Mouse (Mus musculus) neural tube, embryonic 11.5 days (tissue): ENCODE measurements around the gene Tollip. TPM values are rescaled to one million over a fixed set of nuclear protein-coding genes. Genes with fewer than 3 reads are reported as not detected.
"Not testable (repeated sequence)": the region's sequence is repeated elsewhere in the genome, so short reads cannot be mapped to it uniquely, and the experiment has no call there.

Source experiments
- ATAC-seq: fragments of 200-750 bp; cut with Nextera tagmentation; 2 replicates; pipeline ENCODE4 v1.8.0; 2017; ENCODE audit warnings: moderate number of reproducible peaks, mild to moderate bottlenecking, moderate TSS enrichment, moderate library complexity; ENCODE audit not compliant: insufficient read depth, low FRiP score, low TSS enrichment
- DNase-seq: peaks from one replicate; pipeline ENCODE4 v3.0.0-alpha.2; 2015; ENCODE audit warnings: low spot score
- H3K27ac ChIP-seq: fragments of 300-500 bp; sonication (generic); 2 replicates; pipeline ENCODE4 v1.5.1; 2014; ENCODE audit warnings: low read depth, mild to moderate bottlenecking, low read length
- H3K27me3 ChIP-seq: fragments of 300-500 bp; sonication (generic); 2 replicates; pipeline ENCODE4 v1.6.1; 2014; ENCODE audit warnings: mild to moderate bottlenecking, low read length, mixed read lengths; ENCODE audit not compliant: control insufficient read depth, insufficient read depth
- H3K36me3 ChIP-seq: fragments of 300-500 bp; sonication (generic); 2 replicates; pipeline ENCODE4 v1.6.1; 2014; ENCODE audit warnings: mild to moderate bottlenecking, low read length, moderate library complexity, mixed read lengths; ENCODE audit not compliant: control insufficient read depth, insufficient read depth
- H3K4me1 ChIP-seq: fragments of 300-500 bp; sonication (generic); 2 replicates; pipeline ENCODE4 v1.6.1; 2014; ENCODE audit warnings: low read length, mixed read lengths; ENCODE audit not compliant: control insufficient read depth, insufficient read depth
- H3K4me2 ChIP-seq: fragments of 300-500 bp; sonication (generic); 2 replicates; pipeline ENCODE4 v1.6.1; 2014; ENCODE audit warnings: low read depth, mild to moderate bottlenecking, moderate library complexity
- H3K4me3 ChIP-seq: fragments of 300-500 bp; sonication (generic); 2 replicates; pipeline ENCODE4 v1.5.1; 2014; ENCODE audit warnings: low read depth, low read length
- H3K9ac ChIP-seq: fragments of 300-500 bp; sonication (generic); 2 replicates; pipeline ENCODE4 v1.6.1; 2014; ENCODE audit warnings: mild to moderate bottlenecking, low read length
- H3K9me3 ChIP-seq: fragments of 300-500 bp; sonication (generic); 2 replicates; pipeline ENCODE4 v1.6.1; 2016; ENCODE audit warnings: low read length; ENCODE audit not compliant: control insufficient read depth
- WGBS: fragments of 180-500 bp; shearing (Covaris S2); extraction: QIAGEN DNeasy Blood & Tissue Kit; methylation state at CpG from one replicate; pipeline ENCODE4 v1.1.7; 2014; 5-methylcytosine and 5-hydroxymethylcytosine counted together
- polyA plus RNA-seq: library from polyadenylated mRNA; unstranded; fragments of >200 nt; fragmentation: Nextera tagmentation; extraction: Ambion mirVana; gene quantifications from 2 replicates; pipeline ENCODE4 v1.2.1, GENCODE M21; 2014

Gene Tollip
- polyA plus RNA-seq, 1 experiment from 2014 or later, result 74.9 TPM

DNA sequence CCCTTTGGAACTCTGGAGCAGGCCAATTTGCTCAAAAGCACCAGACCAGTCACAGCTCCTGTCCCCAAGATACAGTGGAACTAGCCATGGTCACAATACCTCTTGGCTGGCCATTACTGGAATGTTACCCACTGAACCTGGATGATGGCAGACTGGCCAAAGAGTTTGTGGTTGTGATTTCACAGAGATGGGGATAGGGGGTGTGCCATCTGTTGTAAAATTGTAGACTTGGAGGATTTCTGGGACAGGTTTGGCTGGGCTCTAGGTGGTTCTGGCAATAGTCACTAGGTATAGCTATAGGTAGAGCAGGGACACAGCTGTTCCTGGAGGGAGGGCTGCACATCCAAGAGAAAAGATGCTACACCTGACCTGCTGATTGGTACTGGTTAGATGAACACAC lies 29.2 kb upstream of the Tollip start:
- ATAC-seq (no peak), DNase-seq (no peak)
- Histone ChIP-seq H3K9me3 (no peaks in the 10 kb centered on the region), H3K4me3 (no peak overlapping the region), H3K4me2 (no peak overlapping the region), H3K9ac (no peak overlapping the region), H3K36me3 (peaks cover 2% of the 10 kb centered on the region; the same call in 1 of the 2 replicates), H3K4me1 (peaks cover 8% of the 10 kb centered on the region; the same call in 1 of the 2 replicates), H3K27me3 (peaks cover 7% of the 10 kb centered on the region; the same call in 1 of the 2 replicates), H3K27ac (no peak overlapping the region)

DNA sequence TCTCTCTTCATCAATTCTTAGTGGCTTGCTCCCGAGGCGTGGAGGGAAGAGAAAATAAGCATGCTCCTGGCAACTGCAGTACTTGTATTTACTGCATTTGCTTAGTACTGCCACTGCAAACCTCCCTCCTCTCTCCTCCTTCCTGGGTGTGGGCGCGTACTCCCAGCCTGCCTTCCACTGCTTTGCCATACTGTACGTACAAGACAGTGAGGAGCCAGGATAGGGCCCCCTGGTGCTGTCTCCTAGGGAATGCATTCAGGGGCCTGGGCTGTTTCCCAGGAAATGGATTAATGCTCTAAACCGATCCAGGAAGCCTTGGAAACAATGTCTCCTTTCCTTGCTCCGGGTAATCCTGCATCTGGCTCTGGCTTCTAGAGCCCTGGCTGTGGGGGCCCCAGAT lies 27.6 kb upstream of the Tollip start:
- peak; percentile 48 for DNase-seq
- Histone ChIP-seq H3K27ac (no peak overlapping the region), H3K9me3 (no peaks in the 10 kb centered on the region), H3K4me2 (no peak overlapping the region), H3K9ac (no peak overlapping the region), H3K4me3 (no peak overlapping the region), H3K27me3 (peaks cover 7% of the 10 kb centered on the region; the same call in 1 of the 2 replicates), H3K4me1 (peaks cover 7% of the 10 kb centered on the region; the same call in 1 of the 2 replicates), H3K36me3 (no peaks in the 10 kb centered on the region)
- 38% methylated on average over 7 of the region's 7 CpGs for WGBS
- ATAC-seq, result no peak

DNA sequence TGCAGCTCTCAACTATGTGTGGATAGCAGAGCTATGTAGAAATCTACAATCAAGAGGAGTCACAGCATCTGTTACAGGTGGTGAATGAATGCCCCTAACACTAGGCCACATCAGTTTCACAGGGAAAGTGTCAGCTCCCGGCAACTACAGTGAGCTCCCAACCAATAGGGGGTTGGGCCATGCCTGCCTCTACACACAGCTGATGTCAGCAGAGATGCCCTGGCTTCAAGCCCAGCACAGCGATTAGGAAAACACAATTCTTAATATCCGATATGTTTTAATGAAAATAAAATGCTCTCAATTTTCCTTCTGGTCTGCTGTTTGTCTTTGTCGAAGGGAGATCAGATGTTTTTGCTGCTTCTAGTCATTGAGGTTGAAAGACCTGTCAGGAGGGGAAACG lies 25.1 kb upstream of the Tollip start:
- DNase-seq (no peak), ATAC-seq (no peak)
- WGBS, result 79% methylated on average over 5 of the region's 5 CpGs
- Histone ChIP-seq H3K27ac (no peak overlapping the region), H3K9ac (no peak overlapping the region), H3K27me3 (no peaks in the 10 kb centered on the region), H3K9me3 (no peaks in the 10 kb centered on the region), H3K36me3 (no peaks in the 10 kb centered on the region), H3K4me2 (no peak overlapping the region), H3K4me3 (no peak overlapping the region), H3K4me1 (0 out of 2 replicates have a peak, but pooled peaks cover 6% of the 10 kb centered on the region)

DNA sequence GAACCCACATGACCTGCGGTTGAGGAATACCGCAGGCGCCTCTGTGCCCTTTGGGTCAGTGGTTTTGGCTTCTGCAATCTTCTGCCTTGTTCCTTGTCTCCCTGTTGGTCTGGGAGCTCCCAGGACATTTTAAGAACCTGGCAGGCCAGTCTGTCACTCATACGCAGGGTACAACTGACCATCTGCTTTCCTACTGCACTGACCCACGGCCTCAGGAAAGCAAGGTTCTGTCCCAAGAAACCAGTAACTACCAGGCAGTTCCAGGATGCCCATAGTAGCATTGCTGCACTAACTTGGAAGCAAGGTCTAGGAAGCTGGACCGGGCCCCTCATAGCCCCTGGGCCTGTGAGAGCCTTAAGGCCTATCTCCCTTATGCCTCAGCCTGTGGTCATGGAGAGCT lies 16.6 kb upstream of the Tollip start:
- no peak overlapping the region for H3K4me2 ChIP-seq
- H3K27me3 ChIP-seq, result no peaks in the 10 kb centered on the region
- H3K9me3 ChIP-seq, result no peaks in the 10 kb centered on the region
- WGBS, result 79% methylated on average over 6 of the region's 6 CpGs
- H3K4me3 ChIP-seq, result no peak overlapping the region
- DNase-seq (no peak), ATAC-seq (no peak)
- H3K9ac ChIP-seq, result no peak overlapping the region
- H3K4me1 ChIP-seq, result no peaks in the 10 kb centered on the region
- H3K36me3 ChIP-seq, result no peaks in the 10 kb centered on the region
- peak overlapping the region; percentile 71 for H3K27ac ChIP-seq

DNA sequence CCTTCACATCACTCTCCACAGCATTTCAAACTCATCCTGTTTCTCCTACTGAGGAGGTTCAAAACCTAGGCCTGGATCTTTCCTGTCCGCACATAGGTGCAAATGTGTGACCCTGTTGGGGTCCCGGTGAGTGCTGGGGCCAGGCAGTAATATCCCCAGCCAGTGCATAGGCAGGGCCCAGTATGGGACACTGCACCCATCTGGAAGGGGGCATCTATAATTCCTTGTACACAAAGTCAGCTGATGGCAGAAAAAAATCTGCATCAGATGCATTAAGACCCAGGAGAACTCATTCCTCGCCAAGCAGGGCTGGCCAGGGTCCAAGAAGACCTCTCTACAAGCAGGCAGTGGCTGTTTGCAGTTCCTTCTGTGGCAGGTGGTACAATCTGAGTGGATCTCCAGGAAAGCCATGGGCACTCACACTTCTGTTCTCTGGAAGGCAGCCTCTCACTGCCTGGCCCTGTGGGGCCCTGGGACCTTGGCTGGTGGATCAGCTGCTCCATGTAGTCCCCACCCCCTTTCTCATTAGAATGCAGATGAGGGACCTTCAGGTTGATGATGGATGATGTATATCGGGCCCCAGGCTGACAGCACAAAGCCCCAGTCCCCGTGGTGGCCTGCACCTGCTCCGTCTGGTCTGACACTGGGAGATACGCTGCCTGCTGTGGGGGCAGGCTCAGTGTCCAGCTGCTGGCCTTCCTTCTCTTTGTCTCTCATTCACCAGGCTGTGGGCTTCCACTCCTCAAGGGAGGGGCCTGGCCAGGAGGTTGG lies 16.0 kb upstream of the Tollip start:
- DNase-seq, result peak; percentile 76
- H3K4me2 ChIP-seq, result no peak overlapping the region; the same call in 1 of the 2 replicates
- H3K4me3 ChIP-seq, result no peak overlapping the region
- H3K9ac ChIP-seq, result no peak overlapping the region
- H3K36me3 ChIP-seq, result no peaks in the 10 kb centered on the region
- 43% methylated on average over 7 of the region's 7 CpGs for whole genome bisulfite sequencing
- peak overlapping the region; percentile 71 for H3K27ac ChIP-seq
- H3K27me3 ChIP-seq, result no peaks in the 10 kb centered on the region
- ATAC-seq, result peak; percentile 94
- no peaks in the 10 kb centered on the region for H3K4me1 ChIP-seq
- no peaks in the 10 kb centered on the region for H3K9me3 ChIP-seq

DNA sequence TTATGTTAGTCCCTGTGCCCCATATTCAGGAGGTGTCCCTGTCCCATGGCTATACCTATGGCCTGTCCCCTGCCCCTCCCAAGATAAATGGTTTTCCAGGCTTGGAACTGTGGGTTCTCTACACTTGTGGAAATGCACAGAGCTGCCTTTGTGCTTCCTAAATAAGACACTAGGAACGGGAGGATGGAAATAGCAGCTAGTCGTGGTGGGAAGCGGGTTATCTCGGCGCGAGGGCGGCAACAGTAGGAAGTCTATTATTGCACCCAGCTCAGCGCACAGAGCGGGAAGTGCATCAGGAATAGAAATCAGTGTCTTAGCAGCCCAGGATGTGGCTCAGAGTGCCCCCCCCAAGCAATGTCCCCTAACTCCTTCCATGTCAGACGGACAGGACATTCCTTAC lies 10.3 kb upstream of the Tollip start:
- no peak for DNase-seq
- H3K27ac ChIP-seq, result no peak overlapping the region
- H3K4me1 ChIP-seq, result no peaks in the 10 kb centered on the region
- no peak for ATAC-seq
- H3K36me3 ChIP-seq, result no peaks in the 10 kb centered on the region
- H3K27me3 ChIP-seq, result no peaks in the 10 kb centered on the region
- H3K9me3 ChIP-seq, result no peaks in the 10 kb centered on the region
- 82% methylated on average over 10 of the region's 10 CpGs for WGBS
- H3K4me3 ChIP-seq, result no peak overlapping the region
- H3K4me2 ChIP-seq, result no peak overlapping the region
- no peak overlapping the region for H3K9ac ChIP-seq

DNA sequence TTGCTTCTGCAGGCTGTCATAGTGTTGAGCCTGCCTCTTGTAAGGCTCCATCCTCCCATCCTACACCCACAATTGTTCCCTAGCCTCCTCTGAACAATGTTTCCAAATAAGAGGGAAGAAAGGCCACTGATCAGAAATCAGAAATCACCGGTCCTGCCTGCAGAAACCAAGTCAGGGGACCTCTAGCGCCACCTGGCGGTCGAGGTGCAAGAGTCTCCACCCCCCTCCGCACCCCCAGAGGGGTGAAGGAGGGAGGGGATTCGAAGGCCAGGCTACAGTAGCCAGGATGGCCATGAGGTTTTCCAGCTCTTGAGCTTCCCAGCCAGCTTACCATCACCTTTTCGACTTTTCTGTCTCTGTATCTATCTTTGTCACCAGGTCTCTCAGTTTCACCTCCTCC lies 6.6 kb upstream of the Tollip start:
- H3K36me3 ChIP-seq, result no peaks in the 10 kb centered on the region
- no peak overlapping the region for H3K27ac ChIP-seq
- no peaks in the 10 kb centered on the region for H3K4me1 ChIP-seq
- H3K4me3 ChIP-seq, result no peak overlapping the region
- ATAC-seq (peak; percentile 41; the same call in 1 of the 2 replicates), DNase-seq (peak; percentile 84)
- no peak overlapping the region for H3K9ac ChIP-seq
- no peaks in the 10 kb centered on the region for H3K27me3 ChIP-seq
- WGBS, result 11% methylated on average over 7 of the region's 7 CpGs
- H3K9me3 ChIP-seq, result no peaks in the 10 kb centered on the region
- no peak overlapping the region for H3K4me2 ChIP-seq

DNA sequence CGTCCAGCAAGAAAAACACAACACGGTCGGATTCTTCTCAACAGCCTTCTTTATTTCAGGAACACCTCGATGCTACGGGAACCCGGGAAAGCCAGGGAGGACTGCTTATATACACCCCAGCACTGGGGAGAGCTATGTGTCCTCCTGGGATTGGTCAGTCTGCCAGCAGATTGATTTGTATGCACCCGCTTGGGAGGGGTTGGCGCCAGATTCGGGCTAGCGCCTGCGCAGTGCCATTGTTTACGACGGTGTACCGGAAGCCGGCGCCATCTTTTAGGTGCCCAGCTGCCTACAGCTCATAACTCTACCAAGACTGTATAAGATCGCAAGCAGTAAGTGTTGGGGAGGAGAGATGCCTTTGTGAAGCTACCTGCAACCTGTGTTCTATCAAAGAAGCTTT lies 5.8 kb upstream of the Tollip start:
- not testable (repeated sequence) for H3K9me3 ChIP-seq, ATAC-seq, DNase-seq

DNA sequence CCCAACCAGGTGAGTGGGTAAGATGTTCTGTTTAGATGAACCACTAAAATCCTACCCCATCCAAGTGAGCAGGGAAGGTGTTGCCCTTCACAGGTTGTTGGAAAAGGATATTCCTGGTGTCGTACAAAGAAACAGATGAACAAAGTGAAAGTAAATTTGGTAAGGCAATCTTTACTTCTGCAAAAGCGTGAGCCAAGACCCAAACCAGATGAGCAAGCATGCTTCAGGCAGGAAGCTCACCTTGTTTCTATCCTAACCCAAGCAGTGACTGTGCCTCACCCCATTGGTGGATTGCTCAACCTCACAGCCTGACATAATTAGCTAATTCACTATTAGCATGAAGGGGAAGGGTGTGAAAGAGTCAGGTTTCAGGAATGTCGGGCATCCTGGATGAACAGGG lies 7.0 kb downstream of the Tollip start:
- Histone ChIP-seq H3K4me1 (0 out of 2 replicates have a peak, but pooled peaks cover 2% of the 10 kb centered on the region), H3K27me3 (no peaks in the 10 kb centered on the region), H3K9me3 (no peaks in the 10 kb centered on the region), H3K36me3 (no peaks in the 10 kb centered on the region), H3K27ac (no peak overlapping the region), H3K4me2 (no peak overlapping the region), H3K4me3 (no peak overlapping the region), H3K9ac (no peak overlapping the region)
- ATAC-seq (no peak), DNase-seq (no peak)
- WGBS, result 61% methylated on average over 3 of the region's 3 CpGs

More for the DNA sequence above, 5.8 kb upstream of the Tollip start:
- H3K4me2 ChIP-seq, H3K27me3 ChIP-seq, H3K27ac ChIP-seq, H3K4me3 ChIP-seq, H3K9ac ChIP-seq, H3K36me3 ChIP-seq, H3K4me1 ChIP-seq: not testable (repeated sequence)
- WGBS, result 95% methylated on average over 17 of the region's 17 CpGs
